Mouse (Mus musculus): ENCODE data around the gene Ifi208. TPM values are rescaled to one million over a fixed set of nuclear protein-coding genes. Genes with fewer than 3 reads are reported as not detected.
"Not testable (repeated sequence)": the region's sequence is repeated elsewhere in the genome, so short reads cannot be mapped to it uniquely, and the experiment has no call there.

Ifi208 gene
- total and polyA plus RNA-seq, 3 experiments: 0.04 to 0.31 (median 0.13) TPM

- dilution Hi-C loops (cut with MboI; ENCODE audit: extremely low pct_ligation_motif_present, extremely low pct_unique_long_range_greater_than_20kb, low sequenced_read_pairs): no loop called here
- in situ Hi-C loops (cut with MboI; ENCODE audit: low pct_ligation_motif_present, low pct_unique_long_range_greater_than_20kb, low sequenced_read_pairs): no loop called here
Measured at GRCm38 (mm10) chr1:173657973-173658372, 15.5 kb upstream of the Ifi208 start.

GRCm38 (mm10) chr1:173678605-173679004, 5.1 kb downstream of the Ifi208 start:
- H3K9me3 ChIP-seq (replicated peaks; ENCODE audit: low read length); H3K79me2 ChIP-seq (replicated peaks; ENCODE audit: control insufficient read depth, extremely low read depth, insufficient read depth, poor library complexity, severe bottlenecking); H3K4me1 ChIP-seq (ENCODE audit: control insufficient read depth in 1 of 2, insufficient read depth in 2 of 2); H3K4me2 ChIP-seq (ENCODE audit: insufficient read depth, low read depth, poor library complexity, severe bottlenecking); H3K4me3 ChIP-seq (replicated peaks in 1 of 3; ENCODE audit: low read depth in 2 of 3, low read length in 2 of 3, poor library complexity in 1 of 3); DNase-seq (ENCODE audit: extremely low read depth); H3K36me3 ChIP-seq (replicated peaks in 1 of 2; ENCODE audit: control insufficient read depth in 1 of 2, insufficient read depth in 1 of 2, low read length in 1 of 2); H3K27ac ChIP-seq (ENCODE audit: insufficient read depth, low read depth); in situ Hi-C loops (cut with MboI; ENCODE audit: low pct_ligation_motif_present, low pct_unique_long_range_greater_than_20kb, low sequenced_read_pairs); dilution Hi-C loops (cut with MboI; ENCODE audit: extremely low pct_ligation_motif_present, extremely low pct_unique_long_range_greater_than_20kb, low sequenced_read_pairs); H3K27me3 ChIP-seq (replicated peaks); H3K9ac ChIP-seq (ENCODE audit: insufficient read depth, low read depth): not testable (repeated sequence)

More at GRCm38 (mm10) chr1:173657973-173658372, 15.5 kb upstream of the Ifi208 start:
- DNase-seq (ENCODE audit: extremely low read depth): no peak
- no peaks in the 10 kb centered on the region for H3K27me3 ChIP-seq (replicated peaks)
- H3K4me2 ChIP-seq (ENCODE audit: insufficient read depth, low read depth, poor library complexity, severe bottlenecking): no peak overlapping the region
- H3K4me1 ChIP-seq (ENCODE audit: control insufficient read depth in 1 of 2, insufficient read depth in 2 of 2): no peaks in the 10 kb centered on the region
- no peak for TF ChIP-seq JUN (IDR thresholded peaks at IDR 0.05; ENCODE audit: insufficient read depth, low read depth, low read length)
- TF ChIP-seq JUND (conservative IDR thresholded peaks at IDR 0.05; ENCODE audit: low read depth, low read length): no peak
- no peak for TF ChIP-seq TBP (conservative IDR thresholded peaks at IDR 0.05; ENCODE audit: low read depth, low read length)
- no peak for TF ChIP-seq ZMIZ1 (IDR thresholded peaks at IDR 0.05; ENCODE audit: low read depth, low read length)
- no peak for TF ChIP-seq E2F4 (IDR thresholded peaks at IDR 0.05; ENCODE audit: insufficient replicate concordance, low read depth, low read length)
- TF ChIP-seq GABPA (IDR thresholded peaks at IDR 0.05; ENCODE audit: insufficient replicate concordance, low read depth, low read length): no peak
- TF ChIP-seq IRF4 (IDR thresholded peaks at IDR 0.05; ENCODE audit: low read depth, low read length): no peak
- TF ChIP-seq RAD21 (IDR thresholded peaks at IDR 0.05; ENCODE audit: low read depth, low read length): no peak
- H3K9me3 ChIP-seq (replicated peaks; ENCODE audit: low read length): no peaks in the 10 kb centered on the region
- no peak overlapping the region for H3K4me3 ChIP-seq (replicated peaks in 1 of 3; ENCODE audit: low read depth in 2 of 3, low read length in 2 of 3, poor library complexity in 1 of 3)
- H3K36me3 ChIP-seq (replicated peaks in 1 of 2; ENCODE audit: control insufficient read depth in 1 of 2, insufficient read depth in 1 of 2, low read length in 1 of 2): no peaks in the 10 kb centered on the region
- H3K27ac ChIP-seq (ENCODE audit: insufficient read depth, low read depth): no peak overlapping the region
- no peak overlapping the region for H3K9ac ChIP-seq (ENCODE audit: insufficient read depth, low read depth)
- H3K79me2 ChIP-seq (replicated peaks; ENCODE audit: control insufficient read depth, extremely low read depth, insufficient read depth, poor library complexity, severe bottlenecking): no peaks in the 10 kb centered on the region

GRCm38 (mm10) chr1:173694270-173694669, 20.8 kb downstream of the Ifi208 start:
- no peak overlapping the region for H3K4me2 ChIP-seq (ENCODE audit: insufficient read depth, low read depth, poor library complexity, severe bottlenecking)
- TF ChIP-seq EP300 (IDR thresholded peaks at IDR 0.05; ENCODE audit: low read length): no peak
- TF ChIP-seq NELFE (IDR thresholded peaks at IDR 0.05; ENCODE audit: low read depth, low read length): no peak
- TF ChIP-seq MAX (IDR thresholded peaks at IDR 0.05; ENCODE audit: low read length): no peak
- TF ChIP-seq HCFC1 (IDR thresholded peaks at IDR 0.05; ENCODE audit: low read depth, low read length): no peak
- no peaks in the 10 kb centered on the region for H3K79me2 ChIP-seq (replicated peaks; ENCODE audit: control insufficient read depth, extremely low read depth, insufficient read depth, poor library complexity, severe bottlenecking)
- H3K36me3 ChIP-seq (replicated peaks in 1 of 2; ENCODE audit: control insufficient read depth in 1 of 2, insufficient read depth in 1 of 2, low read length in 1 of 2): no peaks in the 10 kb centered on the region
- H3K9ac ChIP-seq (ENCODE audit: insufficient read depth, low read depth): no peak overlapping the region
- in situ Hi-C loops (cut with MboI; ENCODE audit: low pct_ligation_motif_present, low pct_unique_long_range_greater_than_20kb, low sequenced_read_pairs): no loop called here
- H3K9me3 ChIP-seq (replicated peaks; ENCODE audit: low read length): no peaks in the 10 kb centered on the region
- H3K27ac ChIP-seq (ENCODE audit: insufficient read depth, low read depth): no peak overlapping the region
- no peaks in the 10 kb centered on the region for H3K27me3 ChIP-seq (replicated peaks)
- DNase-seq (ENCODE audit: extremely low read depth): no peak
- H3K4me3 ChIP-seq (replicated peaks in 1 of 3; ENCODE audit: low read depth in 2 of 3, low read length in 2 of 3, poor library complexity in 1 of 3): no peak overlapping the region
- H3K4me1 ChIP-seq (ENCODE audit: control insufficient read depth in 1 of 2, insufficient read depth in 2 of 2): no peaks in the 10 kb centered on the region; a peak in 1 of 4 replicates
- dilution Hi-C loops (cut with MboI; ENCODE audit: extremely low pct_ligation_motif_present, extremely low pct_unique_long_range_greater_than_20kb, low sequenced_read_pairs): no loop called here
